Mouse (Mus musculus) c-Kit-positive CD71-positive TER-119-positive erythroid progenitor cells, embryonic 14.5 days (primary cell): ENCODE data around the gene Dtx3l.
"Not testable (repeated sequence)": the region's sequence is repeated elsewhere in the genome, so short reads cannot be mapped to it uniquely, and the experiment has no call there.

Source experiments
- DNase-seq: peaks from one replicate; pipeline ENCODE4 v3.0.0-alpha.2; 2013; ENCODE audit warnings: low spot score

The Dtx3l gene

GRCm38 (mm10) chr16:35924341-35924740 is 14.6 kb downstream of the Dtx3l start:
- no peak for DNase-seq

GRCm38 (mm10) chr16:35923546-35924198 is 15.3 kb downstream of the Dtx3l start:
- DNase-seq, result no peak

- DNase-seq, result no peak
Measured at GRCm38 (mm10) chr16:35922301-35922895, 16.6 kb downstream of the Dtx3l start.

GRCm38 (mm10) chr16:35921676-35922235 is 17.2 kb downstream of the Dtx3l start:
- no peak for DNase-seq

- no peak for DNase-seq
Measured at GRCm38 (mm10) chr16:35918721-35919543, 20.0 kb downstream of the Dtx3l start.

GRCm38 (mm10) chr16:35914301-35914700 is 24.6 kb downstream of the Dtx3l start:
- no peak for DNase-seq

GRCm38 (mm10) chr16:35913526-35913925 is 25.4 kb downstream of the Dtx3l start:
- DNase-seq, result no peak

GRCm38 (mm10) chr16:35911449-35911848 is 27.5 kb downstream of the Dtx3l start:
- DNase-seq, result no peak

- no peak for DNase-seq
Measured at GRCm38 (mm10) chr16:35907432-35908201, 31.3 kb downstream of the Dtx3l start.

GRCm38 (mm10) chr16:35906887-35907286 is 32.1 kb downstream of the Dtx3l start:
- no peak for DNase-seq

- DNase-seq, result peak; percentile 71
Measured at GRCm38 (mm10) chr16:35905819-35906485, 33.0 kb downstream of the Dtx3l start.

- DNase-seq, result no peak
Measured at GRCm38 (mm10) chr16:35905355-35905754, 33.6 kb downstream of the Dtx3l start.

GRCm38 (mm10) chr16:35904121-35904736 is 34.7 kb downstream of the Dtx3l start:
- no peak for DNase-seq

- DNase-seq, result no peak
Measured at GRCm38 (mm10) chr16:35903014-35903640, 35.8 kb downstream of the Dtx3l start.

- no peak for DNase-seq
Measured at GRCm38 (mm10) chr16:35900541-35900940, 38.4 kb downstream of the Dtx3l start.

GRCm38 (mm10) chr16:35894997-35895396 is 44.0 kb downstream of the Dtx3l start:
- DNase-seq, result no peak

GRCm38 (mm10) chr16:35891603-35892002 is 47.3 kb downstream of the Dtx3l start:
- not testable (repeated sequence) for DNase-seq

- DNase-seq, result no peak
Measured at GRCm38 (mm10) chr16:35890645-35891044, 48.3 kb downstream of the Dtx3l start.

- DNase-seq, result no peak
Measured at GRCm38 (mm10) chr16:35888910-35889309, 50.0 kb downstream of the Dtx3l start.

- DNase-seq, result no peak
Measured at GRCm38 (mm10) chr16:35888174-35888573, 50.8 kb downstream of the Dtx3l start.
